Mouse (Mus musculus): ENCODE measurements around the gene Plpp1. TPM values are rescaled to one million over a fixed set of nuclear protein-coding genes. Genes with fewer than 3 reads are reported as not detected.

Plpp1 gene
- total RNA-seq, 2 experiments from 2014 or later, result 253 to 287 TPM

DNA sequence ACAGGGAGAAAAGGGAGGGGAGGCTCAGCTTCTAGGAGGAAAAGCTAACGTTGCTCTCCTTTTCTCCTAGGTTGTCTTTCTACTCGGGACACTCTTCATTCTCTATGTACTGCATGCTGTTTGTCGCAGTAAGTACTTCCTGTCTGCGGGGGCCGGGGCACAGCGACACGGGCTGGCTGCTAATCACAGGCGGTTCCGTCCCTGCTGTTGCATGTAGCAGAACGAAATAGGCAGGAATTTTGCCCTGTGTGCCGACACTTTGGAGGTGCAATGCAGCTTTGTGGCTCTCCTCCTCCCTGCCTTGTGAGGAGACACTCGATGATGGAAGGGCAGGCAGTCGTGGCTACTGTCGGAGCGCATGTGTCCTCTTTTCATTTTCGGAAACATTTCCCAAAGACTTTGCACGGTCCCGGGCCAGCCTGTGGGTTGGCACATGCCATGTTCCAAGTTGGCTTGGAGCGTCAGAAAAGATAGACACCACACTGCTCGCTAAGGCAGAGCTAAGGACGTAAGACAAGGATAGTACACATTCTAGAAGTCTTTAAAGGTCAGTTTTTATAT, 59.1 kb downstream of the Plpp1 start:
- no peak for DNase-seq

DNA sequence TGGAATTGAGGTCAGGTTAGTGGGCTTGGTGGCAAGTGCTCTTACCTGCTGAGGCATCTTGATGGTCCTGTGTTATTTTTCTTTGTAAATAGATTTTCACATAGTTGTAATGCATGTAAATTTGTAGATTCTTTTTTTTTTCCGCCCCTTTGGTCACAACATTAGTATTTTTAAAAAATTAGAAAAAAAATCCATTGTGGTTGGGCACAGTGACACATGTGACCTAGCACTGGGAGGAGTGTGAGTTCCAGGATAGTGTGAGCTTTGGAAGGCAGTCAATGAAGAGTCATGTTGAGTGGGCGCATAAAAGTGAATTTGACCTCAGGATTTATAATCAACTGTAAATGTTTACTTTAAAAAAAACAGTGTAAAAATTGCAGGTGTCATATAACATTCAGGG, 59.8 kb downstream of the Plpp1 start:
- DNase-seq, result no peak

DNA sequence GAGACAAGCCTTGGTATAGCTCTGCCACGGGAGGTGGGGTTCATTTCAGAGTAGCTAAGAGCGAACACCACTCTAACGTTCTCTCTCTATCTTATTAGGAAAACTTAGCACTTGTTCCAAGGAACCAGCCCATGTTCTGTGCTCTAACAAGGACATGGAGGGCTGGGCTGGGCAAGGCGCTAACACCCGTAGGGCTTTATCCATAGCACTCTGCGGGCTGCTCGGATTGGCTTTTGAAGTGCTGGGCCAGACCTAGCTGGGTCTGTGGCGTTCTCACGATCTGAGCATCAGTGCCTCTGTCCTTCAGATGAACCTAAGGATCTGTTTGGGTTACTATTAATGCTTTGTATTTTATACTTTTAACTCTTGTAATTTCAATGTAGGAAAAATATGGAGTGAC, 60.3 kb downstream of the Plpp1 start:
- DNase-seq, result no peak

DNA sequence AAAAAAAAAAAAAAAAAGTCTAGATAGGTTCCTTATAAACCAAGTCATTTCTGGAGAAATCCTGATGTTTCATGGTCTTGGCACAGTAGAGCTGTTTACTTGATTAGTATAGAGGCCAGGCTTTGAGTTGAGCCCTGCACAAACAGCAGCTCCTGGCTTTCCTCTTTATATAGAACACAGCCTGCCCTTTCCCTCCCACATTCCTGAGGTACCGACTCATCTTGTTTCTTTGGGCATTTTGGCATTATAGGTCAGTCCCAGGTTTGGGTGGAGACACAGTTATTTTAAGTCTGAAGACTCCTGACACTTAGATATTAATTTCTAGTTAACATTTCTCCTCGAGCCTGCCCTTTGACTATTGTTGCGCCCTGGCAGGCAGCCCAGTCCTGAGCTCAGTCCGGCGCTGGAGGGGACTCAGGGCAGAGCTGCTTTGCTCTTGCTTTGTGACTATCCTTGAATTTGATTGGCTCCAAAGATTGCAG, 61.3 kb downstream of the Plpp1 start:
- DNase-seq, result peak; percentile 90

DNA sequence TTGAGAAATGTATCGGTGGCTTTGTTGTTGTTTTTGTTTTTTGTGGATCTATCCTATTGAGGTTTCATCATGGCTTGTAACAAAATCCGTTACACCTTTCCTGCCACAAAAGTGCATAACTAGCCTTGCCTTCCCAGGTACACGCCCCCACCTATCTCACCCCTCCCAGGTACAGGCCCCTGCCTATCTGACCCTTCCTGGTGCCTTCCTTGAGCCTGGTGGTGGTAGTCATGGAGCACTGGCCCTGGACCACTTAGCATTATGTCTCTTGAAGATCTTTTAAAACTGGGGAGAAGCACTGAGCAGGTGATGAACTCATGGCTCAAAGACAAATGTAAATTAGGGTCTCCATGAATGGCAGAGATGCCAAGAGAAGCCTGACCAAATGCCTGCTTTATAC, 61.8 kb downstream of the Plpp1 start:
- DNase-seq, result no peak

DNA sequence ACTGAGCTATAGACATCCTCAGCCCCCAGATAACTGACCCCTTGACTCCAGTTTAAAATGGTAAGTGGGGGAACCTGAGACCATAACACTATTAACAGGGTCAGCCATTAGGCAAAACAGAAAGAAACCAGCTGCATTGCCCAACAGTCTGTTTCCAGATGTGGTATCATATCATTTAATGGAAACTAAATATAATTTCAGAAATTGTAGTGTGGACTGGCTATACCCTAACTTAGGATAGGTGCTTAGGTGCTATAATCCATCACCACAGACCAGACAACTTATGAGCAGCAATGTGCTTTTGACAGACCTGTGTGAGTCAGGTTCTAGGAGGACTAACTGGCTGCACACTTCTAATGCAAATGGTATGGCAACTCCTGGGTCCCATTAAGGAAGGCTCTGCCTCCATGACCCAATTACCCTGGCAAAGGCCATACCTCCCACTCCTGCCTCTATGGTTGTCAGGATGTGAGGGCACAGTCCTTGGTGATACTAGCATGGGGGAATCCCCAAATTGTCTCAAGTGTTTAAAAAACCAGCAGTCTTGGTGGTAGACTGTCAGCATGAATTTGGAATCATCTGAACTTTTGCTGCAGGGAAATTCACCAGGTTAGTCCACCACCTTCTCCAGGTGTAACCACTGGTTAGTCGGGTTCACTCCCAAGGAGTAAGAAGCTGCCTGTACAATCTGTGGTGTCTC, 62.5 kb downstream of the Plpp1 start:
- DNase-seq, result no peak

DNA sequence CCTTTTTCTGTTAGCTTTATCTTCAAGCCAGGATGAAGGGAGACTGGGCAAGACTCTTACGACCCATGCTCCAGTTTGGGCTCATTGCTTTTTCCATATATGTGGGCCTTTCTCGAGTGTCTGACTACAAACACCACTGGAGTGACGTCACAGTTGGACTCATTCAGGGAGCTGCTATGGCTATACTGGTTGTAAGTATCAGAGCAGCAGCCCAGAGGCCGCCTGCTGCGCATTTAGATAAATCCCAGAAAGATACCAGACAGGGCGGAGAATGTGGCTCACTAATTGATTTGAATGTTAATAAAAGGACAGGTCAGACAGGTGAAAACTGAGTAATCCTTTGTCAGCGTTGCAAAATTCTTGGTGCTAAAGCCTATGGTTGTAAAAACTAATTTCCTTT, 66.2 kb downstream of the Plpp1 start:
- DNase-seq, result no peak

DNA sequence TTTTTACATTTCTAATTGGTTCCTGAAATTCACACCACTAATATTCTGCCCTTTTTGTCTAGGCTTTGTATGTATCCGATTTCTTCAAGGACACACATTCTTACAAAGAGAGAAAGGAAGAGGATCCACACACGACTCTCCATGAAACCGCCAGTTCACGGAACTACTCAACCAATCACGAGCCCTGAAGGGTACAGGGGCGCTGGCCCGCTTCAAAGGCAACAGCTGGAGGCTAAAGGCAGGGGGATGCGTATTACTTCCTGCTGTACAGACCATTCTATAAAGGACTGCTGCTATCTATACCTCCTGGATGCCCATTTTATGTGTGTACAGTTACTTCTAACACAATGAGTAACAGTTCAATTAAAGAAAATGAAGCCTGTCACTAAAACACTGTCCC, 66.8 kb downstream of the Plpp1 start:
- no peak for DNase-seq

DNA sequence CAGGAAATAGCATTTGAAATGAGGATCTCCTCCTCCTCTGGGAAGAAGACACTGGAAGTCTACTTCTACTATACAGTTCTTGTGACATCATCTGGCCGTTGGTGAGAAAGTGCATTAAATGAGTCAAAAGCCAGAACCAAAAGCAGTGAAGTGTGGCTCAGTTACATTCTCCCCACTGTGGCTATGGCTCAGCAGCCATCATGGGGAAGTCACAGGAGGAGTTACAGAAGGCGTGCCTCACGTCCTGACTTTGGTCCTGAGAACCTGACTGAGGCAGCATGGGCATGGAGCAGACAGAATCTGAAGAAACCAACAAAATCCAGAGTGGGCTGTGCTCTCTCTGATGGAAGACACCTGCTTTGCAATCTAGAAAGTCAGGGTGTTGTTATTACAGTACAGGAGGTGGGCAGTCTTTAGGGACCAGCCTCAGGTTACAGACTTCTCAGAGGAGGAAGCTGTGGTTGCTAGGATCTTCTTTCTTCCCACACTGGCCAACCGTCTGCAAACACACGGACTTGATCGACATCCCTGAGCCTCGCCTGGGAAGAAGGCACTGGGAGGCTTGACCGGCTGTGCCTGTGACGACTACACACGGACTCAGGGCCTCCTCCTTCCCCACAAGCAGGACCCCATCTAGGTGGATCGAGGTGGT, 69.6 kb downstream of the Plpp1 start:
- DNase-seq, result no peak

DNA sequence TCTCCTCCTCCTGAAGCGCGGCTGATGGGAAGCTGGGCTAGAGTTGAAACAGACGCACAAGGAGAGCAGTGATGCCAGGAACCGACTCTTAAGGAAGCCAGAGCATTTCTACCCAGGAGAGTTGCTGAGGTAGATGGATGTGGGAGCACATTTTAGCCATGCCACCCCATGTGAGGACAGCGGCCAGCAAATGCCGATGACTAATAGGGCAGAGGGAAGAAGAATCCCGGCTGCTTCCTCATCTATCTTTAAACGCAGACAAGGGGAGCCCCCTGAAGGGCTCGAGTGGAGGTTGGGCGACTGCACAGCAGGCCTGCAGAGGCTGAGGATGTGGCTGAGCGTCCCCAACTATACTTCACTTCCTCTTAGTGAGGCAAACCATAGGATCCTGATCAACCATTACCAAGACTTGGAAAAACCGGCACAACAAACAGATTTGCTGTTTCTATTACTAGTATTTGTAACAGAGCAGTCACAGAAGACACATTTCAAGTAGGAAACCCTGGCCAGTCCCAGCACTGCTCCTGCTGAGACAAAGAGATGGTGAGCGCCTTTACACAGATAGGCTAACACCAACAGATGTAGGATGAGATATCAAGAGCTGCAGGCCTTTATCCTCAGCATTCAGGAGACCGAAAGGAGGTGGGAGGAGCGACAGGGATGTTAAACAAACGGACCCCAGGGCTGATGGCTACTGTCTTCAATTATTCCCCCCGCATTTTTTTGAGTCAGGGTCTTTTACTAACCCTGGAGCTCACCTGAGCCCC, 71.1 kb downstream of the Plpp1 start:
- DNase-seq, result peak; percentile 56 to 57

DNA sequence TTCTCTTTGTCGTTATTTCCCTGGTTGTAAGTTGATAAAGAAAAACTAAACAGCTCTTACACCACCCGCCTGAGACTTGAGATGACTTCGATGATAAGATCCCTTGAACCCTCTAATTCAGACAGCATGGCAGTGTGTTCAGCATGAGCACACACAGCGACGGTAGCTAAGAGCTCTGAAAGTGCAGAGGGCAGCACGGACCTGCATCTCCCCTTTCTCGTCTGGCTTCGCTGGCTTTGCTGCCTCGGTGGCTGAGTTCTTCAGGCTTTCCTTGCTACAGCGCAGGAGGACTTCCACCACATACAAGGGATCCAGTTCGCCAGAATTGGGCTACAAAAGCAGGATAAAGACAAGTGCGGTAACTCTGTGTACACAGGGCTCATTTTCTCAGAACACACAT, 86.6 kb downstream of the Plpp1 start:
- no peak for DNase-seq

DNA sequence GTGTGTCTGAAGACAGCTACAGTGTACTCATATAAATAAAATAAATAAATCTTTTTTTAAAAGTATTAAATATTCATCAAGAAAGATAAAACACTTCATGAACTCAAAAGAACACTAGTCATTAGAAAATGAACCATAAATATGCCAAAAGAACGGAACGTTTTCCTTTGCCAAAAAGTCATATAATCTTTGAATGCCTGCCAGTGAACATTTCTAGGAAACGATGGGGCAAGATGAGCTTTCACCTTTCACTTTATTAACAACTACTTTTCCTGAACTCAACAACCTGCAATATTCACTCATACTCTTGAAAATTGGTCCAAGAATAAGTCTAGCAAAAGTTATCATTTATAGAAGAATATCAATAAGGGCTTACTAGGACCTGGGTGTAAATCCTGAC, 101.6 kb downstream of the Plpp1 start:
- DNase-seq, result no peak

DNA sequence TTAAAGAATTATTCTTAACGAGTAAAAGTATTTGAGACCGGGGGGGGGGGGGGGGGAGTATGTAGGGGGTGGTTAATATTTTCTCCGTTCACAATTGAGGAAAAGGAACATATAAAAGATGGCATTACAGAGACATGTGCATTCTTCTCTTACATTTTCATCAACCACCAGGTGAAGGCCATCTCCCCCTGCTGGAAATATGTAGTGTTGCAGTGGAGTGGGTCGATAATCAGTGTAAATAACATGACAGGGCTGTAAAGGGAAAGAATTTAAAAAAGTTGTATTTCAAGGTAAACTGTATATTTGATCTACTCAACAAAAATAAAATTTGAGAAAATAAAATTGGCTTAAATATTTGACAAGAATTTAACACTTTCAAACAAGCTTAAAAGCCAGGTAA, 109.1 kb downstream of the Plpp1 start:
- DNase-seq, result peak; percentile 31 to 46

DNA sequence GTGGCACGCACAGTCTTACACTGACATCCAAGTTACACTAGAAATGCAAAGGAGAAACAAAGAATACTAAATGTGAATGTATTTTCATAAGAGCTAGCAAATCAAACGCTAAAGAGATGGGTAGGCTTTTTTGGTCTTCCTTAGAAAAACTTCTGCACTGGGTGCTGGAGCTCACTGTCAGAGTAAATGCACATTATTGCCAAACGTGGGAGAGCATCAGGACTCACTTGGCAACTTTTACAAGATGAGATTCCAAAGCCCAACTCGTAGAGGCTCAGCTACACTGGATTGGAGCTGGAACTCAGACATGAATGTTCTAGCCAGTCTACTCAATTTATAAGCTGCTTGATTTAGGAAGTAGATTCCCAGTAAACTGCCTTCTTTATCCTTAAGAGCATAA, 109.8 kb downstream of the Plpp1 start:
- DNase-seq, result no peak

Other genes with a start within 250 kb of the Plpp1 start
- under 1 TPM; 0.13 to 0.20 TPM for gene Il31ra, start 206.4 kb upstream of the Plpp1 start, total RNA-seq (2021)
- gene Ddx4, start 148.3 kb upstream of the Plpp1 start, total RNA-seq (2021), result under 1 TPM; 0.50 to 0.86 TPM
- gene Slc38a9, start 140.0 kb upstream of the Plpp1 start, total RNA-seq (2021), result 10 to 100 TPM; 16.6 to 22.1 TPM
- 10 to 100 TPM; 41.6 to 47.6 TPM for gene Mtrex, start 126.6 kb downstream of the Plpp1 start, total RNA-seq (2021)
- gene Dhx29, start 126.7 kb downstream of the Plpp1 start, total RNA-seq (2021), result 10 to 100 TPM; 16.2 to 20.7 TPM
- gene Ccno, start 187.0 kb downstream of the Plpp1 start, total RNA-seq (2021), result under 1 TPM; 0.70 to 0.92 TPM
- not detected for gene Mcidas, start 193.1 kb downstream of the Plpp1 start, total RNA-seq (2021)
- not detected for gene Cdc20b, start 234.3 kb downstream of the Plpp1 start, total RNA-seq (2021)
- gene Gpx8, start 245.6 kb downstream of the Plpp1 start, total RNA-seq (2021), result 100 to 1,000 TPM; 101 to 120 TPM

All from adrenal gland, postnatal 36 days (tissue).